Mouse (Mus musculus) thymus, adult 2 months (tissue): ENCODE data around the gene Rgs3. TPM values are rescaled to one million over a fixed set of nuclear protein-coding genes. Genes with fewer than 3 reads are reported as not detected.

ENCODE experiments used
- DNase-seq: peaks from one replicate; pipeline ENCODE4 v3.0.0; 2021
- H3K27ac ChIP-seq: fragments of 200-500 bp; 2 replicates; pipeline ENCODE4 v1.5.1; 2012; ENCODE audit warnings: low read length, control low read depth; ENCODE audit not compliant: control insufficient read depth, insufficient read depth
- H3K27me3 ChIP-seq: fragments of 200-500 bp; 2 replicates; pipeline ENCODE4 v1.6.1; 2012; ENCODE audit warnings: mild to moderate bottlenecking, low read length, moderate library complexity, mixed read lengths; ENCODE audit not compliant: control insufficient read depth, insufficient read depth
- H3K36me3 ChIP-seq: fragments of 200-500 bp; 2 replicates; pipeline ENCODE4 v1.6.1; 2012; ENCODE audit warnings: mild to moderate bottlenecking, low read length, moderate library complexity; ENCODE audit not compliant: control insufficient read depth, insufficient read depth
- H3K4me1 ChIP-seq: fragments of 200-500 bp; replicated peaks from 2 replicates; pipeline ENCODE4 v1.6.1; 2012; ENCODE audit warnings: low read length; ENCODE audit not compliant: control insufficient read depth, insufficient read depth
- H3K4me3 ChIP-seq: fragments of 200-500 bp; 2 replicates; pipeline ENCODE4 v1.5.1; 2012; ENCODE audit warnings: mild to moderate bottlenecking, low read length, control low read depth, moderate library complexity; ENCODE audit not compliant: control insufficient read depth, insufficient read depth
- CTCF ChIP-seq: fragments of 200-500 bp; IDR thresholded peaks from 2 replicates; pipeline ENCODE4 v1.5.1; 2012; ENCODE audit warnings: mild to moderate bottlenecking, control low read depth, low read length, moderate library complexity, borderline replicate concordance; ENCODE audit not compliant: control insufficient read depth, poor library complexity, insufficient read depth; ENCODE audit errors: extremely low read depth
- POLR2A ChIP-seq: fragments of 200-500 bp; IDR thresholded peaks from 2 replicates; pipeline ENCODE4 v1.6.1; 2012; ENCODE audit warnings: mild to moderate bottlenecking, low read length, control low read depth, moderate library complexity; ENCODE audit not compliant: control insufficient read depth, poor library complexity, insufficient read depth; ENCODE audit errors: extremely low read depth
- WGBS: fragments of 180-500 bp; shearing (Covaris S2); methylation state at CpG from one replicate; pipeline ENCODE4 v1.1.7; 2018; 5-methylcytosine and 5-hydroxymethylcytosine counted together
- polyA plus RNA-seq: library from polyadenylated mRNA; depleted of rRNA; stranded (reverse); fragments of >200 nt; gene quantifications from 2 replicates; pipeline ENCODE4 v1.2.3, GENCODE M21; 2012

The Rgs3 gene
- polyA plus RNA-seq, 1 experiment: 81.3 TPM

GRCm38 (mm10) chr4:62691625-62692024 is 132.0 kb downstream of the Rgs3 start:
- Histone ChIP-seq H3K4me3 (no peak overlapping the region), H3K27ac (no peak overlapping the region), H3K4me1 (peaks cover 10% of the 10 kb centered on the region), H3K27me3 (no peaks in the 10 kb centered on the region), H3K36me3 (no peaks in the 10 kb centered on the region)
- TF ChIP-seq POLR2A: no peak
- no peak for TF ChIP-seq CTCF
- 77% methylated on average over 1 of the region's 1 CpGs for WGBS
- DNase-seq: no peak

DNA sequence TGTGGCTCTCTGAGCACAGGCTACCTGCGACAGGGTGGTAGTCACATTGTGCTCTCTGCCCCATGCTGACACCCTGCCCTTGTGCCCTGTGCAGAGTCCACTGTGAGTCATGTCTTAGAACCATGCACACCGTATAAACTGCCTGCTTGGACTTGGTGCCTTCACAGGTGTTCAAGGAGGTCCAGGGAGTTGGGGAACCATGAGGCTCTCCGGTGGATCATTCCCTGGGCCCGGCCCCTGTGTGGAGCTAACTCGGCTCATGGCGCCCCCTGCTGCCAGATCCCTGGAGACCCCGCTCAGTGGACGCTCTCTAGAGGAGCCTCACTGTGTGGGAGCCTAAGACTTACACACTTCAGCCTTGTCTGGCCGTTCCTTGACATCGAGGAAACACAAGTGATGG is 134.2 kb downstream of the Rgs3 start:
- DNase-seq: peak; percentile 58
- no peaks in the 10 kb centered on the region for H3K36me3 ChIP-seq
- H3K4me3 ChIP-seq: no peak overlapping the region
- peaks cover 5% of the 10 kb centered on the region for H3K4me1 ChIP-seq
- no peaks in the 10 kb centered on the region for H3K27me3 ChIP-seq
- no peak overlapping the region for H3K27ac ChIP-seq
- WGBS: 60% methylated on average over 10 of the region's 10 CpGs
- TF ChIP-seq POLR2A: no peak
- TF ChIP-seq CTCF: peak; percentile 54; the same call in 1 of the 2 replicates

DNA sequence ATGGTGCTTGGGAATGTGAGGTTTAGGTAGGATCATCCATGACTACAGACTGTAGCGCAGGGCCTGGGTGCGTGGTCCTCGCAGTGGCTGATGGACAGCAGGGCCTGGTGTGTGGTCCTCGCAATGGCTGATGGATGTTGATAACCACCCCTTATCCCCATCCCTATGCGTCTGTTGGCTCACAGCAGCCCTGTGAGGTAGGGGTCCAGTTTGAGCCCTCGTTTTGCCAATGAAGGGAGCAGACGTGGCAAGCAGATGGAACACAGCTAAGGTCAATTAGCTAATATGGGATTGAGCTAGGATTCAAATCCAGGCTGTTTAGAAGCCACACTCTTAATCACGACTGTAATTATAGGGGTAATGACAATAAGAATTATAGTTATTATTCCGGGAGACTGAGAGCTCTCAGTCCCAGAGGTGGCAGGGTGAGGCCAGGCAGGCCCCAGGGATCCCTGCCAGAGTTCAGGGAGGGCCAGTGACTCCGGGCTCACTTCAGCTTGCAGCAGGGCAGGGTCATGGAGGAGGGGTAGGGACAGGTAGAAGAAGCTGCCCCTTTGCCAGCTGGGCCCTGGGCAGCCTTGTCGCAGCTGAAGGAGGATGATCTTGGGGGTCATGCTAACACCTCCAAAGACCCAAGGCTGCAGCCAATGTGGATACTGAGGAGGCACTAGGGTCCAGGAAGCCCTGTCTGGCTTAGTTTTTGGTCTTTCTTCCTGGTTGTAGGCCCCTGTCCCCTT is 135.2 kb downstream of the Rgs3 start:
- DNase-seq: no peak
- 95% methylated on average over 11 of the region's 11 CpGs for WGBS
- Histone ChIP-seq H3K27ac (no peak overlapping the region), H3K4me1 (peaks cover 5% of the 10 kb centered on the region), H3K27me3 (no peaks in the 10 kb centered on the region), H3K36me3 (no peaks in the 10 kb centered on the region; the same call in 1 of the 2 replicates), H3K4me3 (no peak overlapping the region)
- TF ChIP-seq CTCF (no peak), POLR2A (no peak)

GRCm38 (mm10) chr4:62695523-62695922 is 135.9 kb downstream of the Rgs3 start:
- WGBS: 52% methylated on average over 8 of the region's 8 CpGs
- H3K4me3 ChIP-seq: no peak overlapping the region
- no peak for DNase-seq
- H3K27ac ChIP-seq: no peak overlapping the region
- no peaks in the 10 kb centered on the region; the same call in 1 of the 2 replicates for H3K36me3 ChIP-seq
- TF ChIP-seq POLR2A (no peak), CTCF (no peak)
- H3K4me1 ChIP-seq: peaks cover 5% of the 10 kb centered on the region
- H3K27me3 ChIP-seq: no peaks in the 10 kb centered on the region

DNA sequence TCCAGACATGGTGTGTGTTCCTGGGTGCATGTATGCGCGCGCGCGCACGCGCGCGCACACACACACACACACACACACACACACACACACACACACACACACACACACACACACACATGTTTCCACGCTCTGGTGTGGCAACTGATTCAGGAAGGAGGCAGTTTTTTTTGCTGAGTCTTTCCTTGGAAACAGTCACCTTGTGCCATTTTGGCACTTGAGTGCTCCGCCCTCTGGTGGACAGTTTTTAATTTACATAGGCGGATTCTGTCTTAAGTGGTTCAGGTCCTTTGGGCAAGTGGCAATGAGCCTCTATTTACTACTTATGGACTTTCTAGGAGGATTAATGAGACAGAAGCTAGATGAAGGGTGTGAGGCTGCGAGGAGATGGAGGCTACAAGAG is 136.3 kb downstream of the Rgs3 start:
- H3K27me3 ChIP-seq: no peaks in the 10 kb centered on the region
- peak; percentile 65 for DNase-seq
- H3K27ac ChIP-seq: no peak overlapping the region
- H3K4me3 ChIP-seq: no peak overlapping the region
- TF ChIP-seq CTCF: no peak
- no peak for TF ChIP-seq POLR2A
- 78% methylated on average over 13 of the region's 13 CpGs for WGBS
- H3K36me3 ChIP-seq: no peaks in the 10 kb centered on the region; the same call in 1 of the 2 replicates
- H3K4me1 ChIP-seq: peaks cover 5% of the 10 kb centered on the region

DNA sequence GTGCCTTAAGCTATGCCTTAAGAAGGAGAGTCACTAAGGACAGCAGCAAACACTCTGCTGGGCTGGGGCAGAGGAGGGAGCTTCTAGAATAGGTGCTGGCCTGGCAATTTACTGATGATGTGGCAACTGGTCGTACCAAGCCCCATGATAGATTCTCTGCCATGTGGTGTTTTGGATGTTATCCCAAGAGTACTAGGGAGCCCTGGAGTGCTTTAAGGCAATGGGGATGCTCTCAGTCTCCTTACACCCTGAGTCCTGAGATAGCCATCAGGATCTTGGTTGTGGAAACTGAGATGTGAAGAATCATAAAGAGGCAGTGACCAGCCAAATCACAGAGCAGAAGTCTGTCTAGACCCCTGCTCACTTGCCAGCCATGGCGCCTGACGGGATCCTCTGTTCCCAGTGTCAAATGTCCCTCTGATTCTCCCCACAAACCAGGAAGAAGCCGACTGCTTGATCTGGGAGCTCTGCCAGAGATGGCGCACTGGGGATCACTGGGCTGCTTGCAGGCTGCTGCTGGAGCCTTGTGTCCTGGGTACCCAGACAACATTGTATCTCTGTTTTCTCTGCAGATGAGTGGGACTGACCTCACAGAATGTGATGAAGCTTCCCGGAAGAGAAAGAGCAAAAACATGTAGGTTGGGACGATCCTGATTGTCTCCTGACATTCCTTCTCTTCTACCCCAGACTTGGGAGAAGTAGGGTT is 137.2 kb downstream of the Rgs3 start:
- no peaks in the 10 kb centered on the region; the same call in 1 of the 2 replicates for H3K36me3 ChIP-seq
- TF ChIP-seq POLR2A (no peak), CTCF (no peak)

GRCm38 (mm10) chr4:62697469-62697868 is 137.8 kb downstream of the Rgs3 start:
- H3K4me3 ChIP-seq: no peak overlapping the region
- WGBS: 80% methylated on average over 2 of the region's 2 CpGs
- DNase-seq: peak; percentile 71
- H3K27me3 ChIP-seq: no peaks in the 10 kb centered on the region
- H3K27ac ChIP-seq: no peak overlapping the region
- no peaks in the 10 kb centered on the region; the same call in 1 of the 2 replicates for H3K36me3 ChIP-seq
- peaks cover 5% of the 10 kb centered on the region for H3K4me1 ChIP-seq
- peak; percentile 75 for TF ChIP-seq CTCF
- TF ChIP-seq POLR2A: no peak

More for the DNA sequence above, 137.2 kb downstream of the Rgs3 start:
- 84% methylated on average over 7 of the region's 7 CpGs for WGBS
- Histone ChIP-seq H3K27me3 (no peaks in the 10 kb centered on the region), H3K4me1 (peaks cover 5% of the 10 kb centered on the region), H3K4me3 (no peak overlapping the region), H3K27ac (no peak overlapping the region)
- no peak for DNase-seq
